Comparison of ENCODE assay signal across 8 mouse cellular contexts in genomic region chr19:42325894-42326293, GRCm38 (mm10).
DNase-seq lines count a peak whose midpoint lies in the region; ATAC-seq lines count a peak whose summit lies in the region.

No protein-coding gene starts in this region.

- 15% methylated on average over 11 of the region's 11 CpGs for WGBS in liver, embryonic 12.5 days (ENCODE audit: insufficient replicate concordance)

- H3K27me3 ChIP-seq in liver, embryonic 12.5 days (replicated peaks): no peaks in the 10 kb centered on the region

- H3K27ac ChIP-seq in liver, embryonic 12.5 days: no peak overlapping the region

- H3K36me3 ChIP-seq in liver, embryonic 12.5 days: no peaks in the 10 kb centered on the region

- DNase-seq in liver: peak; percentile 61
- peak; percentile 54 to 63 for DNase-seq in adrenal gland, adult 18-20 months (ENCODE audit: low spot score in 2 of 2)
- DNase-seq in gastrocnemius, postnatal 14 days: peak; percentile 78
- peak; percentile 59 to 86 for DNase-seq in kidney, postnatal 36 days
- DNase-seq in ovary, postnatal 36 days (ENCODE audit: low spot score): peak; percentile 78
- no peak for DNase-seq in left cerebral cortex, postnatal 36 days (ENCODE audit: low spot score in 2 of 2)
- DNase-seq in left cerebral cortex, adult 11 months (ENCODE audit: low spot score): no peak

- no peak overlapping the region for H3K4me2 ChIP-seq in liver, embryonic 12.5 days

- no peak overlapping the region for H3K4me3 ChIP-seq in liver, embryonic 12.5 days

- no peaks in the 10 kb centered on the region for H3K9me3 ChIP-seq in liver, embryonic 12.5 days (replicated peaks)

- ATAC-seq in liver, embryonic 12.5 days: no peak

- no peaks in the 10 kb centered on the region for H3K4me1 ChIP-seq in liver, embryonic 12.5 days

- intact Hi-C loops in gastrocnemius, postnatal 14 days (cut with DNase I; ENCODE audit: low total_unique reads): no loop called here
- intact Hi-C loops in left cerebral cortex, postnatal 36 days (cut with DNase I): no loop called here

- H3K9ac ChIP-seq in liver, embryonic 12.5 days: no peak overlapping the region

Comparison
In these comparisons a context has a peak if more than half of its experiments do, and no peak if none do; other contexts are left out.
1. DNase-seq: peak in liver (single experiment), adrenal gland, adult 18-20 months (2 of 2), gastrocnemius, postnatal 14 days (single experiment), kidney, postnatal 36 days (2 of 2) and ovary, postnatal 36 days (single experiment); none in left cerebral cortex, postnatal 36 days (0 of 2) and left cerebral cortex, adult 11 months (single experiment).